Mouse (Mus musculus) cerebellum, adult 2 months (tissue): Measurements from ENCODE around the gene Eno2.

Experiments used
- CTCF ChIP-seq: fragments of 200-500 bp; IDR thresholded peaks from 2 replicates; pipeline ENCODE4 v1.5.1; 2011; ENCODE audit warnings: low read depth, mild to moderate bottlenecking, control low read depth, low read length, moderate library complexity, borderline replicate concordance; ENCODE audit not compliant: insufficient read depth
- POLR2A ChIP-seq: fragments of 200-500 bp; IDR thresholded peaks from 2 replicates; pipeline ENCODE4 v1.6.1; 2011; ENCODE audit warnings: low read length, control low read depth, borderline replicate concordance; ENCODE audit not compliant: insufficient read depth

GRCm38 (mm10) chr6:124796200-124796599 lies 26.7 kb upstream of the Eno2 start:
- TF ChIP-seq POLR2A = no peak
- no peak for TF ChIP-seq CTCF
